Mouse (Mus musculus): ENCODE data around the gene Ankrd33b. TPM values are rescaled to one million over a fixed set of nuclear protein-coding genes. Genes with fewer than 3 reads are reported as not detected.

Gene Ankrd33b
- total RNA-seq, 2 experiments from 2014 or later: 4.9 to 5.3 TPM

DNA sequence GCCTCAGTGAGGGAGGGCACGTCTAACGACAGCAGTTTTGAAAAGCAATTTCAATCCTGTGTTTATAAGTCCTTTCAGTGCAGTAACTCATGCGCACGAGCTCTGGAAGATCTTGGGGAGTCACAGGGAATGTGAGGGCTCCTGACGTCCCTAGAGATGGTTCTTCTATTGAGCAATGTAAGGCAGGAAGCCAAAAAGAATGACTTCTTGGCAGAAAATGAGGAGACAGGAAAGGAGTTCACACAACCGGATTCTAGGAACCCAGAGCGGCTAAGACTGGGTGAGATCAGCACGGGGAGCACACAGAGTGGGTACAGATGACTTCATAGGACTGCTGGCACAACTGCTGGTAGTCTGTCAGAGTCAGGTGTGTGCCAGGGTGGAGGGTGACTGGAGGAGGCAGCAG is 25.0 kb downstream of the Ankrd33b start:
- no peak for DNase-seq (ENCODE audit: low spot score in 2 of 2)

DNA sequence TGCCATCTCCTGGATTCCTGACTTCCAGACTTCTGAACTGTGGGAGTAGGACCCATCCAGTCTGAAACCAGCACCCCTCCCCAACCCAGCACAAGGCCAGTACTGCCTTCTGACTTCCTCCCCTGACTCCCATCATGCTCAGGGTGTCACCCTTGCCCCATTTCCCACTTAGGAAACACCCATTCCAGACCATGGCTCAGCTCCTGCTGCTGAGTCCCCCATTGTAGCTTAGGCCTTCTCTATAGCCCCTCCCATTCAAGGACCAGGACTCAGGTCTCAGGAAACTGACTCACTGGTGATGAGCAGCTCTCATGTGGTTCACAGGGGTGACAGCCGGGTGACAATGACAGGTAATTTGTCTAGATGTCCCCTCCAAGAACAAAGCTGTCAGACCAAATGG is 25.5 kb downstream of the Ankrd33b start:
- no peak for DNase-seq (ENCODE audit: low spot score in 2 of 2)

DNA sequence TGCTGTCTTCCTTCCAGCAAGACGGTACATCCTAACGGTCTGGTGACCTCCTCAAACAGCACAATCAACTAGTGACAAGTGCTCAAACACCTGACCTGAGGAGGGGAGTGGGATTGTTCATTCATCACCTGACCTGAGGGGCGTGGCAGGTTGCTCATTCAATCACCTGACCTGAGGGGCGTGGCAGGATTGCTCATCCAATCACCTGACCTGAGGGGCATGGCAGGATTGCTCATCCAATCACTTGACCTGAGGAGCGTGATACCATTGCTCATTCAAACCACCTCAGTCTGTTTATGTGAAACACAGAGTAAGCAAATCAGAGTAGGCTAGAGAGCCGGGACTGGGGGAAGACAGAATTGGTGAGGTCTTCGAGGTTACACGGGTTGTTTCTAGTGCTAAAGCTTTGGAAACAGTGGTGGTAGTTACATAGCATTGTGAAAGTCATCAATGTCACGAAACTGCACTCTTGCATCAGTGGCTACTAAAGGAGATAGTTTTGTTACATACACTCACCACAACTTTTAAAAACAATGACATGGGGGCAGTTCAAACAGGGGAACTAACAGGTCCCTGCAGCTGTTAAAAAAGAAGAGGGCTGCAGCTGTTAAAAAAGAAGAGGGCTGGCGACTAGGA is 28.8 kb downstream of the Ankrd33b start:
- DNase-seq (ENCODE audit: low spot score in 2 of 2): no peak

DNA sequence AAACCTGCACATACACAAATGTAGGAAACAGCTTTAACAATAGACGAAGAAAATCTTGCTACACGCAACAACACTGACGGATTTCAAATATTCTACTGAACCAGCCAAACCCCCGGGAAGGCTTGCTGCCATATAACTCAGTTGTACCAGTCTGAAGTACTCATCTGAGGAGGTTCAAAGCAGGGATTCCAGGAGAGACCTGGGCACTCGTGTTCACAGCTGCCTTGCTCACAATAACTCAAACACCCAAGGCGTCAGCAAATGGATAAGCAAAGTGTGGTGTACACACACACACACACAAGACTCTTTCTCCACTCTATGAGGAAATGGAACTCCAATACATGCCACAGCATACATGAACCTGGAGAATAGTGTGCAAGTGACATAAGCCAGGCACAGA is 29.5 kb downstream of the Ankrd33b start:
- no peak for DNase-seq (ENCODE audit: low spot score in 2 of 2)

DNA sequence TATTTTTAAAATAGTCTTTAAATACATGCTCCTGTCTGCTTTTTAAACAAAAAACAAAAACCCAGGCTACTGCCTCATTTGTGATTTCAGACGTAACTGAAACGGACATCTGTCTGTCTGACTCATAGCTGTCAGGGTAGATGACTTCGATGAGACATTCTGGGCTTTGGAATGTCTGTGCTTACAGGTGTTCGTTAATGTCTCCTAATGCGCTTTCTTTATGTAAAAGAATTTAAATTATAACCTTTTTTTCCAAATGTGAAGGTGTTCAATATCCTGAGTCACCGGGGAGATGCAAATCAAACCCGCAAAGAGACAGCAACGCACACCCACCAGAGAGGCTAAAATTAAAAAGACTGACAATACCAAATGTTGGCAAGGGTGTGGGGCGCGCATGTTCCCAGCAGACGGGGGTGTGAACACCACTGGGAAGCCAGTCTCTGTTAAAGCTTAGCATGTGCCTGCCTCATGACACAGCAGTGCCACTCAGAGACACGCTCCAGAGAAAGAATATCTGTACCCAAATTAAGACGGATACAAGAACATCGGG is 30.3 kb downstream of the Ankrd33b start:
- no peak for DNase-seq (ENCODE audit: low spot score in 2 of 2)

DNA sequence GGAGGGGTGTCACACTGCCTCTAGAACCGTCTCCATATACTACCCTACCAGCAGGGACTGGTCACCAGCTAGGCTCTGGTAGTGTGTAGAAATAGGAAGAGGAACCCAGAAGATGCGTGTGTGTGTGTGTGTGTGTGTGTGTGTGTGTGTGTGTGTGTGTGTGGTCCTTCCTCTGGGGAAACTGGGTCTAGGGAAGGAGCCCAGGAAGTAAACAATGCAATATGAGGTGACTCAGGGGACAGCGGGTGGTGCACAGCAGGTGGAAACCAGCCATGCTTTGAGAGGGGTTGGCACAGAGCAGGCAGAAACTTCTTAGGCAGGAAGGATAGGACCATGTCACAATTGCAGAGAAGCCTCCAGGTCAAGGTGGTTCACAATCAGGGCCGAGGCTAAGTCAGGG is 30.8 kb downstream of the Ankrd33b start:
- no peak for DNase-seq (ENCODE audit: low spot score in 2 of 2)

DNA sequence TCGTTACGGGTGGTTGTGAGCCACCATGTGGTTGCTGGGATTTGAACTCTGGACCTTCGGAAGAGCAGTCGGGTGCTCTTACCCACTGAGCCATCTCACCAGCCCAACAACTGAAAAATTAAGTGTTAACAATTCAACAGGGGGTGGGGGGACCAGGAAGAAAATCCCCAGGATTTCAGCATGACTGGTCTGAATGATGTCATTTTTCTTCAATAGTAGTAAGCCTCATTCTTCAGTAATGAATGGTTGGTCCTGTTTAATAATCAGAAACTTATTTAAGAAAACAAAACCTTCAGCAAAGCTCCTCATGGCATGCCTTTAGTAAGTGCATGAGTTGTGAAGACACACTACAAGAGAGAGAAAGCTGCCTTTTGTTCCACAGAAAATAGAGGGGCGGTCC is 32.7 kb downstream of the Ankrd33b start:
- DNase-seq (ENCODE audit: low spot score in 2 of 2): no peak

DNA sequence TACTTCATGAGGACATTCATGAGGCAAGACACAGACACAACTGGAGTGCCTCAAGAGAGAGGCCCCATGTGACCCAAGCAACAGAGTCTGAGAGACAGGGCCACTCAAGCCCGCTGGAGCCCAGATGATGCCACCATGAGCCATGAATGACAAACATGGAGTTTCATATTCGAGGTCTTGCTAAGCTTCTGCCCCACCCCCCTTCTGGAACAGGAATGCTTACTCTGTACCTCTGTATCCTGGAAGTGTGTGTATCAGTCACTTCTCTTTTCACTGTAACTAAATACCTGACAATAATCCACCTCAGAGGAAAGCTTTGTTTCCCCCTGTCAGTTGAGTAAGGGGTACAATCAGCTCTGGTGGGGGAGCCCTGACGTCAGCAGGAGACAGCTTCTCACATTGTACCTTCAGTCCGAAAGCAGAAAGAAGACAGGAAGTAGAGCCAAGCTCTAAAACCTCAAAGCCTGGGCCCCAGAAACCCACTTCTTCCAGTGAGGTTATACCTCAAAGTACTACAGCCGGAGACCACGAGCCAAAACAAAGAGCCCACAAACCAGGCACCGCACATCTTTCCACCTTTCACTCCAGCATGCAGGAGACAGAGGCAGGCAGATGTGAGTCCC is 34.9 kb downstream of the Ankrd33b start:
- no peak for DNase-seq (ENCODE audit: low spot score in 2 of 2)

DNA sequence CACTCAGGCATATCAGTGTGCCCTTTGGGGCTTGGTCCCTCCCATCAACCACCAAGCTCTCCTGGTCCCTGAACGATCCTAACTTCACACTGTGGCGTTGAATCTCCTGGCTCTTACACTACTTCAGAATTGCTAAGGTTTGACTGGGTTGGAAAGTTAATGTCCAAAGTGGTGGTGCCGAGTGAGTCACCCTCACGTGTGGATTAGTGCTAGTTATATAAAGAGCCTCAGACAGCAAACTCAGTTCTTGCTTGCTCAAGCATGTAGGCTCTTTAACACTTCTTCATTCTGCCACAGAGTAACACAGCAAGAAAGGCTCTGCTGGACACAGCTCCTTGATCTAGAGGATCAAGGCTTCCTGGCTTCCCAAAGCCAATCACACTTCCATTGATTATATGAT is 35.8 kb downstream of the Ankrd33b start:
- DNase-seq (ENCODE audit: low spot score in 2 of 2): no peak

DNA sequence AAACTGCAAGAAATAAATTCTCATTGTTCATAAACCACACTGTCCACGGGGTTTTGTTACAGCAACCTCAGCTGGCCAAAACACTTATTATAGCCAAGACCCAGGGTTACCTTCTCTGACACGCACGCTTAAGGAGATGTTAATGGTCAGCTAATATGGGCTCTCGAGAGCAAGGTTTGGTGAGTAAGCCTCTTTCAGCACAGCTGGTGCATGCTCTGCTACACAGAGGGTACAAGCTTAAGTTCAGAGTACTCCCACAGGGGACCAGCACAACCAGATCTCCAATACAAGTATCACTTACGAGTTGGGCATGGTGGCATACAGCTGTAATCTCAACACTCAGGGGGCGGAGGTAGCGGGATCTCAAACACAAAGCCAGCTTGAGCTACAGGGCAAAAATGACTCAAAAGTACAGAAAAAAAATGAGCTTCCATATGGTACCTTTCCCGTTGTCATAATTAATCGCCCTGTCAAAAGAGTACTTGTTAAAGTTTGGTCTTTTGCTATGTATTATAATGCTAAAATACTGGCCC is 39.4 kb downstream of the Ankrd33b start:
- DNase-seq (ENCODE audit: low spot score in 2 of 2): no peak

DNA sequence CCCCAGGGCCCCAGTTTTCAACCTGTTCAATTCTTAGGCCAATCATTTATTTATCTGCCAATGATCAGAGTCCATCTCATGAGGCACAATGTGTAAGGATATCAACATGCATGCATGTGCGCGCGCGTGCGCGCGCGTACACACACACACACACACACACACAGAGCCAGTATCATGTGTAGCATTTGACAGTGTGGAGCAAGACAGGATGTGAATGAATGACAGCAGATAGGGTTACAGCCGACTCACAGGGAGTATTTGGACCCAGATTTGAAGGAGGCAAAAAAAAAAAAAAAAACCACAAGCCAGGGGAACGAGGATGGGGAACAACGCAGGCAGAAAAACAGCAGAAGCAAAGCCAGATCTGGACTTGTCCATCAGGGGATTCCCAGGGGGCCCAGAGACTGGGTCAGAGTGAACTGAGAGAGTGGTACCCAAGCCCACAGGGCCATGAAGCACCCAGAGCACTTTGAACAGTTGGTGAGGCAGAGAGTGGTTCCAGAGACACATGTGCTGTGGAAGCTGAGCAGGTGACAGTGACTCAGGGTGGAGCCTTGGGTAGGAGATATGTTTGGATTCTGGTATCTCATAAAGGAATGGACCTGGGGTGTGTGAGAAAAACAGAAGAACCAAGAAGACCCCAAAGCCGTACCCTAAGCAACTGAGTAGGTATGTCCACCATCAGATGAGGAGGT is 41.7 kb downstream of the Ankrd33b start:
- no peak for DNase-seq (ENCODE audit: low spot score in 2 of 2)

DNA sequence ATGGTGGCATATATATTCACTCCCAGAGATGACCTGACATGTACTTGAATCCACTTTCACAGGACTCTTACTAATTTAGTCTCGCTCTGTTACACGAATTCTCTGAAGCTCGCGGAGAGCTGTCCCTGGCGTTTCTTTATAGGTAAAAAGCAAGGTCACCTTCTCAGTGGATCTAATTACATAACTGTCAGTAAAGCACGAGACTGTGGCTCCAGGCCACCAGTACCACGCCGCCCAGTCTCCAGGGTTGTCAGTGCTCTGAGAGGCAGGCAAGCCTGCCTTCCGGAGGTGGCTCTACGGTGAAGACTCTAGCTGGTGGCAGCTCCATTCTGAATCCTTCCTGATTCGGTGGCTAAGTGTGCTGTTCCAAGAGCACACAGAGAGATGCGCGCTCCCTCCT is 43.0 kb downstream of the Ankrd33b start:
- DNase-seq (ENCODE audit: low spot score in 2 of 2): no peak

DNA sequence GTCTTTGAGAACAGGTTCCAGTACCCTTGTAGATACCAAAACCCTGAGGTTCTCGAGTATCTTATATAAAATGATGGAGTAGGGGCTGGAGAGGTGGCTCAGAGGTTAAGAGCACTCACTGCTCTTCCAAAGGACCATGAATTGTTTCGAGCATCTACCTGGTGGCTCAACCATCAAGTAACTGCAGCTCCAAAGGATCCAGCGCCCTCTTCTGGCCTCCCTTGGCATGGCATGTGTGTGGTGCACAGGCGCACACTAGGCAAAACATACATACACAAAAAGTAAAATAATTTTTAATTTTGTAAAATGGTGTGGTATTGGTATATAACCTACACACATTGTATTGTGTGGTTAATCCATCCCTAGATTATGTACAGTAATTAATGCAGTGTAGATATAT is 43.8 kb downstream of the Ankrd33b start:
- no peak for DNase-seq (ENCODE audit: low spot score in 2 of 2)

DNA sequence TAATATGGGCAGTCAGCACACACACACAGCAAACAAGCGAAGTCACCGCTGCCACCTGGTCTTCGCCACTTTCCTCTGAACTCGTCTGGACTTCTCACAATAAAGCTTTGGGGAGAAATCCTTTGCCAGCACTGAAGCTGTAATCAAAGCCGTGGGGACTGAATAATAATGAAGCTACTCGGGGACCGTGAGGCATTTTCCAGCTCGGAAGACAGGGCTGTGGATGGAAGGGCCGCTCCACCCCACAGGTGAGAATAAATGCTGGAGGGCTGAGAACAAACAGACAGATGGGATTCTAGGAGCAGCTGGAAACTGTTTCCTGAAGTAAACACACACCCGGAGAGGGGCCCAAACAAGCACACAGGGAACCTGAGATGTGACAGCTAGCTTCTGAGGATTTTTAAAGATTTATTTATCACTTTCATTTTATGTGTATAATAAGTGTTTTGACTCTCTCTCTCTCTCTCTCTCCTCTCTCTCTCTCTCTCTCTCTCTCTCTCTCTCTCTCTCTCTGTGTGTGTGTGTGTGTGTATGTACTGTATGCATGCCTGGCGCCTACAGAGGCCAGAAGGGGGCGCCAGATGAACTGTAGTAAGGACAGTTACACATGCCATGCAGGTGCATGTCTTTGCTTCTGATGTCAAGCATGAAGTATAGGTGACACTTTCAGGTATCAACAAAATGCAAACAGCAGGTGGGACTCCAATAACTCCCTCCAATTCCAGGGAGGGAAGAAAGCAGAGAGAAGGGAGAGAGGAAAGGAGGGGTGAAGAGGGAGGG is 46.7 kb downstream of the Ankrd33b start:
- DNase-seq (ENCODE audit: low spot score in 2 of 2): no peak

DNA sequence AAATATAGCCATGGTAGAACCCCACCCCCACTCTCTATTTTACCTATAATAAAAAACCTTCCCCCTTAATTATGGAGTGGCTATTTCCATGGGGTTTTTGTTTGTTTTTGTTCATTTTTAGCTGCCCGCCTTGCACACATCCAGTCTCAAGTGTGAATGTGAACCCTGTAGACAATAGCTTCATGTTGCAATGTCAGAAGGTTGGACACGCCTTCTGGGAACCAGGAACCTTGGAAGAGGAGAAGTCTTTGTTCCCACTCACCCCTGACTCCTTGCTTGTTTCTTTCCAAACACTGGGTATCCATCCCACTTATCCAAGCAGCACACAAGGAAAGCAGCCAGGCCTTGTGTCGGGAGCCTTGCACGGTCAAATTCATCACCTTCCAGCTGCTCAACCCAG is 48.5 kb downstream of the Ankrd33b start:
- DNase-seq (ENCODE audit: low spot score in 2 of 2): no peak

DNA sequence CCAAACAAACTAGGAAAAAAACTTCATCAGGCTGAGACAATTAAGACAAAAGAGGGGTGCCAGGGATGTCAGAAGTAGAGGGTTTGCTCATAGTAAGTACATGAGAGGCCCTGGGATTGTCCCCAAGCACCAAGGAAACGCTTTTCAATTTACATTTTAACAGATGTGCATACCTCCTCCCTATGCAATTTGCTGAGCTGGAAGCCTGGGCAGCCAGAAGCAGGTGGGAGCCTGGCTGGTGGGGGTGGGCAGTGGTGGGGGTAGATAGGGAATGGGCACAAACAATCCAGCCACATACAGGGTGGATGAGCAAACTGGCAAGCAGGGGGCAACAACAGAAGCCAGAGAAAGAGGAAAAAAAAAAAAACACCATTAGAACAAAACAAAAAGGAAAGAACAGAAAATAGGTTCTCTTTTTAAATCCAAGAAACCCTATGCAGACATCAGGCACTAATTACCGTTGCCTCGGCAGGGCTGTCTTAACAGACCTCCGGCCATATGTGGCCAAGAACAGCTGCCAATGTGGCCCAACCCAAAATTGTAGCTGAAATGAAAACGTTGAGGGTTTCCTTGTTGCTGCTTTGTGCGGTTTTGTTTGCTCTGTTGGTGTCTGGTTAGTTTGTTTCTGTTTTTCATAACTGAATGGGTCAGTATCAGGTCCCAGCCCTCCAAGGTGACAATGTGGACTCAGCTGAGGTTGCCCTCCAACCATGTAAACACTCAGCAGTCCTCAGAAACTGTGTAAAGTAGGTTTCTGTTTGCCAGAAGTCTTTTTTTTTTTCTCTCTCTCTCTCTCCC is 49.2 kb downstream of the Ankrd33b start:
- DNase-seq (ENCODE audit: low spot score in 2 of 2): no peak

DNA sequence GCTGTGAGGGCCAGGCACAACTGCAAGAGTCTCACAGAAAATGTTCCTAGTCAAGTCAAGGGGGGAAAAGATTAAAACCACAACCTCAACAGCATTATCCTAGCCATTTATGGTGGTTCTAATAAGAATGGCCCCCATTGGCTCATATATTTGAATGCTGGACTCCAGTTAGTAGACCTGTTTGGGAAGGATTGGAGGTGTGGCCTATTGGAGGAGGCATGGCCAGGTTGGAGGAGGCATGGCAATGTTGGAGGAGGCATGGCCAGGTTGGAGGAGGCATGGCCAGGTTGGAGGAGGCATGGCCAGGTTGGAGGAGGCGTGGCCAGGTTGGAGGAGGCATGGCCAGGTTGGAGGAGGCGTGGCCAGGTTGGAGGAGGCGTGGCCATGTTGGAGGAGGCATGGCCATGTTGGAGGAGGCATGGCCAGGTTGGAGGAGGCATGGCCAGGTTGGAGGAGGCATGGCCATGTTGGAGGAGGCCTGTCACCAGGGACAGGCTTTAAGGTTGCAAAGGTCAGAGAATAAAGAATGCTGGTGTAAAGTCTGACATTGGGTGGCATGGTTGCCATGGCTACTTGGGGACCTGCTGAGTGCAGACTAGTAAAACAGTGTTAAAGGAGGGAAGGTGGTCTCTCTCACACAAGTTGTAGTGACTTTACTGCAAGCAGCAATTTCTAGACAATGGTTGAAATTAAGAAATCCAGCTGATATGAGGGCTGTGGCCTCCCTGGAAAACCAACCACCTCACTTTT is 50.3 kb downstream of the Ankrd33b start:
- DNase-seq (ENCODE audit: low spot score in 2 of 2): no peak

DNA sequence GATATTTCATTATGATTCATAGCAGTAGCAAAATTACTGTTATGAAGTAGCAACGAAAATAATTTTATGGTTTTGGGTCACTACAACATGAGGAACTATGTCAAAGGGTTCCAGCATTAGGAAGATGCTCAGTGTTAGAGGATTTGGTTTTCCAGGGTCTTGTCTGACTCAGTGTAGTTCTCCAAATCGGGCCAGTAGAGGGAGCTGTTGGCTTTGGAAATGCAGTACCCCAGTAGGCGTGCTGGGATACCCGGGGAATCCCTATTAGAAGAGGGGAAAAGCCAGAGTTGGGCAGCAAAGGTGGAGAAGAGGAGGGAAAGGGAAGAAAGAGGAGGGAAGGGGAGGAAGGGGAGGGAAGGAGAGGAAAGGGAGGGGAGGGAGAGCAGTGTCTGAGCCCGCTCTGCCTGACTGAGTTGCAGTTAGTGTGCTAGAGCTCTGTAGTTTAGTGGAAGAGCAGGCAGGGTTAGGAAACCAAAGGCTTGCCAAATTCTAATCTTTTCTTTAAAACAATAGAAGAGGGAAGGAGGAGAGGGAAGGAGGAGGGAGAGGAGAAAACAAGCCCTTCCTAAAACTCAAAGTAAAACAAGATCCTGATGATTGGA is 51.8 kb downstream of the Ankrd33b start:
- DNase-seq (ENCODE audit: low spot score in 2 of 2): peak; percentile 57 to 82

DNA sequence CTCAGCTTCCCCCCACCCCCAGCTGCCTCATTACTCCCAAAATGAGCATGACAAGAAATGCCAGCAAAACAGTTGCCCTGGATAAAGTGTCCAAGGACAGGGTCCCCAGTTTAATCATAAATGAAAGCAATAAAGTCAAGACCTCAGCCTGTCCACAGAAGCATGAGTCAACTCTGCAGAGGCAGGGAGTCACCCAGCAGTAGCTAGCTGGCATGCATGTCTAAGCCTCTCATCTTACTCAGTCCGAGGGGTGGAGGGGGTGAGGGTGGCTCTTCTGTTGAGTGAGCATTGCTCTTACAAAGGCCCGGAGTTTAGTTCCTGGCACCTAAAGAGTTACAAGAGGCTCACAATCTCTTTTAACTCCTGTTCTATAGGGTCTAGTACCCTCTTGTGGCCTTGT is 55.5 kb downstream of the Ankrd33b start:
- DNase-seq (ENCODE audit: low spot score in 2 of 2): no peak
